Mouse (Mus musculus) intestine, embryonic 16.5 days (tissue): Measurements from ENCODE around the gene Ptpn3. TPM values are rescaled to one million over a fixed set of nuclear protein-coding genes. Genes with fewer than 3 reads are reported as not detected.

Experiments
- ATAC-seq: fragments of 200-750 bp; cut with Nextera tagmentation; 2 replicates; pipeline ENCODE4 v1.8.0; 2017; ENCODE audit warnings: moderate TSS enrichment, moderate library complexity
- H3K27ac ChIP-seq: fragments of 300-500 bp; sonication (generic); 2 replicates; pipeline ENCODE4 v1.5.1; 2014; ENCODE audit warnings: mild to moderate bottlenecking, low read length
- H3K27me3 ChIP-seq: fragments of 300-500 bp; sonication (generic); replicated peaks from 2 replicates; pipeline ENCODE4 v1.6.1; 2014; ENCODE audit warnings: low read length, control low read depth, mixed read lengths; ENCODE audit not compliant: control insufficient read depth, insufficient read depth
- H3K36me3 ChIP-seq: fragments of 300-500 bp; sonication (generic); 2 replicates; pipeline ENCODE4 v1.6.1; 2014; ENCODE audit warnings: low read length, control low read depth; ENCODE audit not compliant: control insufficient read depth, insufficient read depth
- H3K4me1 ChIP-seq: fragments of 300-500 bp; sonication (generic); 2 replicates; pipeline ENCODE4 v1.6.1; 2014; ENCODE audit warnings: low read length, control low read depth, mixed read lengths; ENCODE audit not compliant: control insufficient read depth, insufficient read depth
- H3K4me2 ChIP-seq: fragments of 300-500 bp; sonication (generic); 2 replicates; pipeline ENCODE4 v1.6.1; 2014; ENCODE audit warnings: low read depth, low read length, control low read depth
- H3K4me3 ChIP-seq: fragments of 300-500 bp; sonication (generic); 2 replicates; pipeline ENCODE4 v1.5.1; 2014; ENCODE audit warnings: mild to moderate bottlenecking, low read length
- H3K9ac ChIP-seq: fragments of 300-500 bp; sonication (generic); 2 replicates; pipeline ENCODE4 v1.6.1; 2014; ENCODE audit warnings: low read depth, low read length
- H3K9me3 ChIP-seq: fragments of 300-500 bp; sonication (generic); 2 replicates; pipeline ENCODE4 v1.6.1; 2016; ENCODE audit warnings: low read length, control low read depth; ENCODE audit not compliant: control insufficient read depth
- whole genome bisulfite sequencing: fragments of 180-500 bp; shearing (Covaris S2); extraction: QIAGEN DNeasy Blood & Tissue Kit; methylation state at CpG from one replicate; pipeline ENCODE4 v1.1.7; 2014; 5-methylcytosine and 5-hydroxymethylcytosine counted together
- polyA plus RNA-seq: library from polyadenylated mRNA; unstranded; fragments of >200 nt; fragmentation: Nextera tagmentation; extraction: Ambion mirVana; gene quantifications from 2 replicates; pipeline ENCODE4 v1.2.1, GENCODE M21; 2015

Ptpn3 gene
- 8.5 and 10.1 TPM in 2 replicates for polyA plus RNA-seq

DNA sequence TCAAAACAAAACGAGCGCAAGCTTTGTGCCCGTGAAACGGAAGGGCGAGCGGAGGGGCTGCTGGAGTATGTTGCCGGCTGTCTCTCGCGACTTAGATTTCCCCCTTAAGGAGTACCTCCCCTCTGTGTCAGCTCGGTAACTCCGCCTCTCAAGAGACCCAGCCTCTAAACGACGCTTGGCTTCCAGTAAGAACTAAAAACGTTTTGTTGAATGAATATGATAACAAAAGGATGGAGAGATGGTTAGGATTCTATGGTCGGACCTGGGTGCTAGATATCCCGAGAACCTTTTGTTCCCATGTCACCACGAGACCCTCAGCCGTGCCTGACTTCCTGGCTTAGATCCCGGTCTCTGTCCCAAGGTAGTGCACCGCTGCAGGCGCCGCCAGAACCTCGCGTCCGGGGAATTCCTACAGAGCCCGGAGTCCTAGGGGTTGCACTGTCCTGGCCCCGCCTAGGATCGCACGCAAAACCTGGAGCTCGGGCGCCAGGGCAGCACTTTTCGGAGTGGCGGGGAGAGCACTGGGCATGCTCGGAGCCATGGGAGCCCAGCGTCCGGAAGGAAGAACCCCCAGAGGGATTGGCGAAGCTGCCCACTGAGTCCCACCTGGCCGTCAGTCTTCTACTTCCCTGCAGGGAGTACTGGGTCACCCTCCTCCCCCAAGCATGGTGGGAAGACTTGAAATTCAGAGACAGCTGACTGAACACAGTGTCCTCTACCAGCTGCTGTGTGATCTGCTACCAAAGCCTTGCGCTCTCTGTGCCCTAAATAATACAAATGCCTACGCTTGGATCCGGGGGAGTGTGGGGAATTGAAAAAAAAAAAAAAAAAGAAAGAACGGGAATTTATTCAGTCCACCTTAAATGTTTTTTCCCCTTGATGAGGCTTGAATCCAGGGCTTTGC lies at the start of gene Ptpn3:
TSS of gene Ptpn3 (minus strand) at position 428 of the 904 bp plus-strand sequence.
- Histone ChIP-seq H3K9ac (peak within 1 kb of the TSS; percentile 93), H3K27ac (peak within 1 kb of the TSS; percentile 90), H3K9me3 (no peaks in the 10 kb centered on the region), H3K4me2 (peak within 1 kb of the TSS; percentile 84), H3K27me3 (no peaks in the 10 kb centered on the region), H3K4me1 (peaks cover 14% of the 10 kb centered on the region; the same call in 1 of the 2 replicates), H3K36me3 (no peaks in the 10 kb centered on the region), H3K4me3 (peak within 1 kb of the TSS; percentile 93)
- under 1% methylated on average over 42 of the region's 42 CpGs for WGBS
- ATAC-seq: peak; percentile 86

DNA sequence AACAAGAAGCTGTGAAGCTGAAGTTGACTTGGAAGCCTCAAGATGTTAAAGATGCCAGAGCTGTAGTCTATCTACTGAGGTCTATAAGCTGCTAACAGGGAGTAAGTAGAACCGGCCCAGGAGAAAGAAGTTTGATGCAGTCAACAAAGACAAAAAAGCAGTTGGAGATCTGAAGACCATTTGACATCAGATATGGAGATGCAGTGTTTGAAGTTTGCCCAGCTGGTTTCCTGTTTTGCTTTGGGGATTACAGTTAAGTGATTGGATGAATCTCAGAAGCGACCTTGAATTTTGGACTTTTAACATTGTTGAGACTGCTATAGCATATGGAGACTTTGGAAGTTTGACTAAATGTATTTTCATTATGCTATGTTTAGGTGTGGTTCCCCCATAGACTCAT lies 48.9 kb upstream of the Ptpn3 start:
- Histone ChIP-seq H3K9ac (no peak overlapping the region), H3K4me3 (no peak overlapping the region), H3K4me1 (no peaks in the 10 kb centered on the region), H3K27ac (no peak overlapping the region), H3K27me3 (no peaks in the 10 kb centered on the region), H3K36me3 (no peaks in the 10 kb centered on the region), H3K9me3 (no peaks in the 10 kb centered on the region), H3K4me2 (no peak overlapping the region)
- ATAC-seq: no peak
- WGBS: 95% methylated on average over 2 of the region's 2 CpGs

- Histone ChIP-seq H3K4me2 (no peak overlapping the region), H3K9me3 (no peaks in the 10 kb centered on the region), H3K4me1 (no peaks in the 10 kb centered on the region), H3K27me3 (no peaks in the 10 kb centered on the region), H3K36me3 (no peaks in the 10 kb centered on the region), H3K9ac (no peak overlapping the region), H3K27ac (no peak overlapping the region), H3K4me3 (no peak overlapping the region)
- no peak for ATAC-seq
- WGBS: 97% methylated on average over 7 of the region's 7 CpGs
Measured at GRCm38 (mm10) chr4:57343996-57344395, 42.4 kb upstream of the Ptpn3 start.

DNA sequence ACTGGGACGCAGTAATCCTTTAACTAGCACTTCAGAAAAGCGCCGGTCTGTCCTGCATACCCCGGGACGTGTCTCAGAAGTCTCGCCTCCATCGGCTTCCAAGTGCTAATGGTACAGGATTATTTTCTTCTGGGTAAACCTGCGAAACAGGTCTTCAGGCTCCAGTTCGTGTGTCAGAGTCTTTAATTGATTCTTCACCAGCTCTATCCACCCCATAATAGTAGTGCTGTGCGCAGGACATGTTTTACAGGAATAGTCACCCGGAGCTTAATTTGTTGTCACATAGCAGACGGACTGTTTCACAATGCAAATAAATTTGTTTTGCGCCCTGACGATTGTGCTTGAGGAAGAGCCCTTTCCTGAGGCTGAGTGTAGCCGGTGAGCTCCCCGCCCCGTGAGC lies 37.3 kb upstream of the Ptpn3 start:
- H3K4me2 ChIP-seq: peak overlapping the region; percentile 1; the same call in 1 of the 2 replicates
- no peak overlapping the region for H3K27ac ChIP-seq
- no peaks in the 10 kb centered on the region for H3K4me1 ChIP-seq
- H3K9me3 ChIP-seq: no peaks in the 10 kb centered on the region
- no peaks in the 10 kb centered on the region for H3K36me3 ChIP-seq
- ATAC-seq: no peak
- 64% methylated on average over 17 of the region's 17 CpGs for WGBS
- no peak overlapping the region for H3K4me3 ChIP-seq
- no peak overlapping the region for H3K9ac ChIP-seq
- no peaks in the 10 kb centered on the region for H3K27me3 ChIP-seq

GRCm38 (mm10) chr4:57338061-57338460 lies 36.4 kb upstream of the Ptpn3 start:
- 74% methylated on average over 9 of the region's 9 CpGs for WGBS
- ATAC-seq: no peak
- no peak overlapping the region for H3K4me2 ChIP-seq
- no peaks in the 10 kb centered on the region for H3K36me3 ChIP-seq
- no peak overlapping the region for H3K27ac ChIP-seq
- no peaks in the 10 kb centered on the region for H3K27me3 ChIP-seq
- no peak overlapping the region for H3K9ac ChIP-seq
- no peaks in the 10 kb centered on the region for H3K9me3 ChIP-seq
- H3K4me1 ChIP-seq: no peaks in the 10 kb centered on the region
- H3K4me3 ChIP-seq: no peak overlapping the region

GRCm38 (mm10) chr4:57335000-57335666 lies 33.5 kb upstream of the Ptpn3 start:
- H3K4me3 ChIP-seq: no peak overlapping the region
- no peaks in the 10 kb centered on the region for H3K4me1 ChIP-seq
- no peaks in the 10 kb centered on the region for H3K27me3 ChIP-seq
- no peak overlapping the region for H3K27ac ChIP-seq
- no peaks in the 10 kb centered on the region for H3K9me3 ChIP-seq
- 60% methylated on average over 9 of the region's 9 CpGs for WGBS
- no peak overlapping the region for H3K9ac ChIP-seq
- ATAC-seq: no peak
- no peak overlapping the region for H3K4me2 ChIP-seq
- H3K36me3 ChIP-seq: no peaks in the 10 kb centered on the region

- no peak overlapping the region for H3K4me2 ChIP-seq
- WGBS: 78% methylated on average over 12 of the region's 12 CpGs
- H3K9ac ChIP-seq: no peak overlapping the region
- no peak for ATAC-seq
- H3K9me3 ChIP-seq: no peaks in the 10 kb centered on the region
- H3K27ac ChIP-seq: no peak overlapping the region
- no peak overlapping the region for H3K4me3 ChIP-seq
- H3K36me3 ChIP-seq: no peaks in the 10 kb centered on the region
- no peaks in the 10 kb centered on the region for H3K4me1 ChIP-seq
- H3K27me3 ChIP-seq: no peaks in the 10 kb centered on the region
Measured at GRCm38 (mm10) chr4:57333926-57334548, 32.4 kb upstream of the Ptpn3 start.

- no peaks in the 10 kb centered on the region for H3K9me3 ChIP-seq
- 71% methylated on average over 3 of the region's 3 CpGs for WGBS
- H3K36me3 ChIP-seq: no peaks in the 10 kb centered on the region
- no peak for ATAC-seq
- no peak overlapping the region for H3K27ac ChIP-seq
- no peak overlapping the region for H3K4me3 ChIP-seq
- H3K4me2 ChIP-seq: no peak overlapping the region
- H3K9ac ChIP-seq: no peak overlapping the region
- no peaks in the 10 kb centered on the region for H3K4me1 ChIP-seq
- H3K27me3 ChIP-seq: no peaks in the 10 kb centered on the region
Measured at GRCm38 (mm10) chr4:57332511-57332910, 30.9 kb upstream of the Ptpn3 start.

GRCm38 (mm10) chr4:57320606-57321327 lies 19.1 kb upstream of the Ptpn3 start:
- no peak overlapping the region for H3K4me2 ChIP-seq
- WGBS: 38% methylated on average over 23 of the region's 23 CpGs

More at GRCm38 (mm10) chr4:57320606-57321327, 19.1 kb upstream of the Ptpn3 start:
- Histone ChIP-seq H3K9me3 (no peaks in the 10 kb centered on the region), H3K27ac (no peak overlapping the region), H3K27me3 (no peaks in the 10 kb centered on the region), H3K9ac (no peak overlapping the region), H3K4me3 (no peak overlapping the region), H3K4me1 (peaks cover 13% of the 10 kb centered on the region), H3K36me3 (no peaks in the 10 kb centered on the region)
- no peak for ATAC-seq
